Mouse (Mus musculus): ENCODE results near the gene Krtap1-5. TPM values are rescaled to one million over a fixed set of nuclear protein-coding genes. Genes with fewer than 3 reads are reported as not detected.
"Not testable (repeated sequence)": the region's sequence is repeated elsewhere in the genome, so short reads cannot be mapped to it uniquely, and the experiment has no call there.

Gene Krtap1-5
- total RNA-seq, 1 experiment = not detected

DNA sequence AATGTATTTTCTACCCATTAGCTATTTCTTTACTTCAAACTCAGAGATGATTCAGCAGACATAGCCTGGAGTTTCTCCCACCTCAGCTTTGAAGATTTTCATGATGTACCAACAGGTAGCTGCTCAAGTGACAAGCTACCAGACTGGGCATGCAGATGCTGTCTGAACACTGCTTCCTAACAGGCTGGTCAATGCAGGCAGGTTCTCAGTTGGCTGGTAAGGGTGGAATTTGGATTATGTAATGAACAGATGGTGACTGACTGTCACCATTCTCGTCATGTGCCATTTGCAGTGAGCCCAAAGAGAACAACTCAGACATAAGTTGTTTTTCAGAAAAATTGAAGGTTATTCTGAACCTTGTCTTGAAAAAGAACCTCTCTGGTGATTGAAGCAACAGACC is 28.3 kb upstream of the Krtap1-5 start:
- no peaks in the 10 kb centered on the region for H3K9me3 ChIP-seq (ENCODE audit: control insufficient read depth, insufficient read depth, low read depth, low read length)
- no peaks in the 10 kb centered on the region for H3K4me1 ChIP-seq (ENCODE audit: control insufficient read depth in 2 of 2, insufficient read depth in 2 of 2, low read length in 2 of 2, poor library complexity in 1 of 2)
- H3K27ac ChIP-seq (ENCODE audit: insufficient read depth, low read depth, low read length, poor library complexity, severe bottlenecking) = no peak overlapping the region
- TF ChIP-seq HCFC1 (IDR thresholded peaks at IDR 0.05; ENCODE audit: borderline replicate concordance, insufficient read depth, low read length) = no peak
- no peak for TF ChIP-seq CHD2 (IDR thresholded peaks at IDR 0.05; ENCODE audit: low read depth, low read length)
- no peak for TF ChIP-seq MAFK (IDR thresholded peaks at IDR 0.05; ENCODE audit: insufficient read depth, low read depth, low read length)
- TF ChIP-seq ZC3H11A (IDR thresholded peaks at IDR 0.05; ENCODE audit: borderline replicate concordance, low read depth, low read length) = no peak
- TF ChIP-seq ZNF384 (IDR thresholded peaks at IDR 0.05; ENCODE audit: low read depth, low read length) = no peak
- in situ Hi-C loops (cut with MboI; ENCODE audit: low sequenced_read_pairs in 2 of 2, unreplicated experiment in 2 of 2) = no loop called here
- no peaks in the 10 kb centered on the region for H3K36me3 ChIP-seq (ENCODE audit: control insufficient read depth, insufficient read depth, low read length, poor library complexity, severe bottlenecking)
- no peak for DNase-seq (ENCODE audit: low read depth, low spot score)
- no peak overlapping the region for H3K4me3 ChIP-seq (ENCODE audit: insufficient read depth in 1 of 2, low read depth in 1 of 2, low read length in 2 of 2, poor library complexity in 1 of 2, severe bottlenecking in 1 of 2)
- no peak overlapping the region for H3K9ac ChIP-seq (ENCODE audit: insufficient read depth, low read depth, low read length, poor library complexity, severe bottlenecking)

DNA sequence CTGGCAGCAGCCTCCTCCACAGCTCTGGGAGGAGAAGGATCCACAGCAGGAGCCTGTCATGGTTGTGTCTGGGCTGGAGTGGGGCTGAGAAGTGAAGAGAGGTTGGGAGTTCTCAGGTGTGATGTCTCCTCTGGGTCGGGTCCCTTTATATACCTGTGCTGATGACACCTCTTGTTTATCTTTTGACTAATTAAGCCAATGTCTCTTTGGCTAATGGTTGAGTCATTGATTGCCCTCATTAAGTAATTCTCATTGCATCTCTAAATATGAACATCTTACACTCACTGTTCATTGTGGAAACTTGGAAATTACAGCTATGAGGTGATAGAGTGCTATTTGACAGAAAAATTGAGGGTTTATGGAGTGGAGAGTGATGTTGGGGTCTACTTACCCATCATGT is 22.4 kb upstream of the Krtap1-5 start, which contains the start of gene Gm11938:
TSS of gene Gm11938 (minus strand) at position 101 of the 400 bp plus-strand sequence.
- H3K9ac ChIP-seq (ENCODE audit: insufficient read depth, low read depth, low read length, poor library complexity, severe bottlenecking); H3K36me3 ChIP-seq (ENCODE audit: control insufficient read depth, insufficient read depth, low read length, poor library complexity, severe bottlenecking); DNase-seq (ENCODE audit: low read depth, low spot score); H3K4me1 ChIP-seq (ENCODE audit: control insufficient read depth in 2 of 2, insufficient read depth in 2 of 2, low read length in 2 of 2, poor library complexity in 1 of 2); H3K4me3 ChIP-seq (ENCODE audit: insufficient read depth in 1 of 2, low read depth in 1 of 2, low read length in 2 of 2, poor library complexity in 1 of 2, severe bottlenecking in 1 of 2); in situ Hi-C loops (cut with MboI; ENCODE audit: low sequenced_read_pairs in 2 of 2, unreplicated experiment in 2 of 2); H3K27ac ChIP-seq (ENCODE audit: insufficient read depth, low read depth, low read length, poor library complexity, severe bottlenecking); H3K9me3 ChIP-seq (ENCODE audit: control insufficient read depth, insufficient read depth, low read depth, low read length): not testable (repeated sequence)

- H3K9ac ChIP-seq (ENCODE audit: insufficient read depth, low read depth, low read length, poor library complexity, severe bottlenecking); H3K4me1 ChIP-seq (ENCODE audit: control insufficient read depth in 2 of 2, insufficient read depth in 2 of 2, low read length in 2 of 2, poor library complexity in 1 of 2); in situ Hi-C loops (cut with MboI; ENCODE audit: low sequenced_read_pairs in 2 of 2, unreplicated experiment in 2 of 2); H3K9me3 ChIP-seq (ENCODE audit: control insufficient read depth, insufficient read depth, low read depth, low read length); H3K4me3 ChIP-seq (ENCODE audit: insufficient read depth in 1 of 2, low read depth in 1 of 2, low read length in 2 of 2, poor library complexity in 1 of 2, severe bottlenecking in 1 of 2); DNase-seq (ENCODE audit: low read depth, low spot score); H3K27ac ChIP-seq (ENCODE audit: insufficient read depth, low read depth, low read length, poor library complexity, severe bottlenecking); H3K36me3 ChIP-seq (ENCODE audit: control insufficient read depth, insufficient read depth, low read length, poor library complexity, severe bottlenecking): not testable (repeated sequence)
Observed at GRCm38 (mm10) chr11:99597742-99598141, 16.9 kb upstream of the Krtap1-5 start, which contains the start of gene Krtap9-3. Gene Krtap9-3, minus strand, starts transcription at chr11:99598105.

DNA sequence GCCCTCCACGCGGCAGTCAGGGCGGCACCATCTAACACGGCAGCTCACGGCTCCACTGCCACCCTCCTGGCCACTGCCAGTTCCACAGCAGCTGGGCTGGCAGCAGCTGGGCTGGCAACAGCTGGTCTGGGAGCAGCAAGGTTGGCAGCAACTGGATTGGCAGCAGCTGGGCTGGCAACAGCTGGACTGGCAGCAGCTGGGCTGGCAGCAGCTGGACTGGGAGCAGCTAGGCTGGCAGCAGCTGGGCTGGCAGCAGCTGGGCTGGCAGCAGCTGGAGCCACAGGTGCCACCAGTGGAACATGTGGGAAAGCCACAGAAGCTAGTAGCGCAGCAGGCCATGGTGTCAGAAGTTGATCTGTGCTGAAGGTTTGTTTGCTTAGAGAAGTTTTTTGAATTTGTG is 10.2 kb upstream of the Krtap1-5 start, which contains the start of gene Krtap1-3:
TSS of gene Krtap1-3 (minus strand) at position 359 of the 400 bp plus-strand sequence.
- Histone ChIP-seq H3K36me3 (ENCODE audit: control insufficient read depth, insufficient read depth, low read length, poor library complexity, severe bottlenecking) (no peaks in the 10 kb centered on the region), H3K9me3 (ENCODE audit: control insufficient read depth, insufficient read depth, low read depth, low read length) (no peaks in the 10 kb centered on the region), H3K4me1 (ENCODE audit: control insufficient read depth in 2 of 2, insufficient read depth in 2 of 2, low read length in 2 of 2, poor library complexity in 1 of 2) (no peaks in the 10 kb centered on the region), H3K27ac (ENCODE audit: insufficient read depth, low read depth, low read length, poor library complexity, severe bottlenecking) (no peak within 1 kb of the TSS), H3K4me3 (ENCODE audit: insufficient read depth in 1 of 2, low read depth in 1 of 2, low read length in 2 of 2, poor library complexity in 1 of 2, severe bottlenecking in 1 of 2) (no peak within 1 kb of the TSS), H3K9ac (ENCODE audit: insufficient read depth, low read depth, low read length, poor library complexity, severe bottlenecking) (no peak within 1 kb of the TSS)
- DNase-seq (ENCODE audit: low read depth, low spot score) = no peak
- in situ Hi-C loops (cut with MboI; ENCODE audit: low sequenced_read_pairs in 2 of 2, unreplicated experiment in 2 of 2) = no loop called here
- TF ChIP-seq MAFK (IDR thresholded peaks at IDR 0.05; ENCODE audit: insufficient read depth, low read depth, low read length) = no peak
- TF ChIP-seq HCFC1 (IDR thresholded peaks at IDR 0.05; ENCODE audit: borderline replicate concordance, insufficient read depth, low read length) = no peak
- TF ChIP-seq ZNF384 (IDR thresholded peaks at IDR 0.05; ENCODE audit: low read depth, low read length) = no peak
- no peak for TF ChIP-seq ZC3H11A (IDR thresholded peaks at IDR 0.05; ENCODE audit: borderline replicate concordance, low read depth, low read length)
- no peak for TF ChIP-seq CHD2 (IDR thresholded peaks at IDR 0.05; ENCODE audit: low read depth, low read length)

DNA sequence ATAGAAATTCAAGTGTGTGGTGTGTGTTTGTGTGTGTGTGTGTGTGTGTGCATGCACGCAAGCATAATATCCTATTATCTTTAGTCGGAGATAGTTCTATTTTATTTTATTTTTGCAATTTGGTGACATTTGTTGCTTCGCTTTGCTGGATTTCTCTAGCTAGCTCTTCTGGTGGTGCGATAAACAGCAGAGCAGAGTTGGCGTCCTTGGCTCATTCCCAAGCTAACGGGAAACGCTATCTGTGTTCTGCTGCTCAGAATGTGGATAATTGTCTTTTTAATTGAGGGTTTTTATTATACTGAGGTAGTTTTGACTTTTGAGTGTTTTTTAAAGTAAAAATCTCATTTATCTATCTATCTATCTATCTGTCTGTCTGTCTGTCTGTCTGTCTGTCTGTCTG is 4.3 kb upstream of the Krtap1-5 start:
- no peak for TF ChIP-seq MAFK (IDR thresholded peaks at IDR 0.05; ENCODE audit: insufficient read depth, low read depth, low read length)
- TF ChIP-seq ZC3H11A (IDR thresholded peaks at IDR 0.05; ENCODE audit: borderline replicate concordance, low read depth, low read length) = no peak
- TF ChIP-seq ZNF384 (IDR thresholded peaks at IDR 0.05; ENCODE audit: low read depth, low read length) = no peak
- TF ChIP-seq CHD2 (IDR thresholded peaks at IDR 0.05; ENCODE audit: low read depth, low read length) = no peak
- no peak for TF ChIP-seq HCFC1 (IDR thresholded peaks at IDR 0.05; ENCODE audit: borderline replicate concordance, insufficient read depth, low read length)
- DNase-seq (ENCODE audit: low read depth, low spot score) = no peak
- no peaks in the 10 kb centered on the region for H3K4me1 ChIP-seq (ENCODE audit: control insufficient read depth in 2 of 2, insufficient read depth in 2 of 2, low read length in 2 of 2, poor library complexity in 1 of 2)
- no peaks in the 10 kb centered on the region for H3K9me3 ChIP-seq (ENCODE audit: control insufficient read depth, insufficient read depth, low read depth, low read length)
- no peak overlapping the region for H3K27ac ChIP-seq (ENCODE audit: insufficient read depth, low read depth, low read length, poor library complexity, severe bottlenecking)
- no peak overlapping the region for H3K9ac ChIP-seq (ENCODE audit: insufficient read depth, low read depth, low read length, poor library complexity, severe bottlenecking)
- H3K4me3 ChIP-seq (ENCODE audit: insufficient read depth in 1 of 2, low read depth in 1 of 2, low read length in 2 of 2, poor library complexity in 1 of 2, severe bottlenecking in 1 of 2) = no peak overlapping the region
- H3K36me3 ChIP-seq (ENCODE audit: control insufficient read depth, insufficient read depth, low read length, poor library complexity, severe bottlenecking) = no peaks in the 10 kb centered on the region
- in situ Hi-C loops (cut with MboI; ENCODE audit: low sequenced_read_pairs in 2 of 2, unreplicated experiment in 2 of 2) = no loop called here

All from ES-E14 (cell line).